Mouse (Mus musculus) neural tube, embryonic 15.5 days (tissue): ENCODE results near the gene Scn3a. TPM values are rescaled to one million over a fixed set of nuclear protein-coding genes. Genes with fewer than 3 reads are reported as not detected.

Experiments used
- ATAC-seq: fragments of 200-750 bp; cut with Nextera tagmentation; 2 replicates; pipeline ENCODE4 v1.8.0; 2017; ENCODE audit warnings: mild to moderate bottlenecking, moderate TSS enrichment, moderate library complexity; ENCODE audit not compliant: low FRiP score
- H3K27ac ChIP-seq: fragments of 300-500 bp; sonication (generic); replicated peaks from 2 replicates; pipeline ENCODE4 v1.5.1; 2015; ENCODE audit warnings: mild to moderate bottlenecking, inconsistent platforms
- H3K27me3 ChIP-seq: fragments of 300-500 bp; sonication (generic); replicated peaks from 2 replicates; pipeline ENCODE4 v1.6.1; 2015; ENCODE audit warnings: inconsistent platforms
- H3K36me3 ChIP-seq: fragments of 300-500 bp; sonication (generic); 2 replicates; pipeline ENCODE4 v1.6.1; 2015; ENCODE audit warnings: inconsistent platforms
- H3K4me1 ChIP-seq: fragments of 300-500 bp; sonication (generic); 2 replicates; pipeline ENCODE4 v1.6.1; 2015; ENCODE audit warnings: inconsistent platforms
- H3K4me2 ChIP-seq: fragments of 300-500 bp; sonication (generic); 2 replicates; pipeline ENCODE4 v1.6.1; 2015; ENCODE audit warnings: inconsistent platforms, mild to moderate bottlenecking, moderate library complexity
- H3K4me3 ChIP-seq: fragments of 300-500 bp; sonication (generic); replicated peaks from 2 replicates; pipeline ENCODE4 v1.5.1; 2015; ENCODE audit warnings: mild to moderate bottlenecking, inconsistent platforms
- H3K9ac ChIP-seq: fragments of 300-500 bp; sonication (generic); replicated peaks from 2 replicates; pipeline ENCODE4 v1.6.1; 2015; ENCODE audit warnings: mild to moderate bottlenecking, inconsistent platforms
- H3K9me3 ChIP-seq: fragments of 300-500 bp; sonication (generic); replicated peaks from 2 replicates; pipeline ENCODE4 v1.6.1; 2016; ENCODE audit warnings: inconsistent platforms
- WGBS: fragments of 180-500 bp; shearing (Covaris S2); methylation state at CpG from one replicate; pipeline ENCODE4 v1.1.7; 2015; ENCODE audit warnings: mixed read lengths; 5-methylcytosine and 5-hydroxymethylcytosine counted together
- polyA plus RNA-seq: library from polyadenylated mRNA; unstranded; fragments of >200 nt; fragmentation: Nextera tagmentation; extraction: Ambion mirVana; gene quantifications from 2 replicates; pipeline ENCODE4 v1.2.1, GENCODE M21; 2015

Gene Scn3a
- polyA plus RNA-seq: 35.2 and 42.8 TPM in 2 replicates

- H3K9ac ChIP-seq: peak within 1 kb of the TSS; percentile 53
- 8% methylated on average over 16 of the region's 16 CpGs for WGBS
- peak; percentile 69 for ATAC-seq
- peak within 1 kb of the TSS; percentile 61 for H3K4me2 ChIP-seq
- H3K27ac ChIP-seq: peak within 1 kb of the TSS; percentile 89
- no peaks in the 10 kb centered on the region for H3K27me3 ChIP-seq
- H3K36me3 ChIP-seq: no peaks in the 10 kb centered on the region
- peaks cover 20% of the 10 kb centered on the region for H3K4me1 ChIP-seq
- H3K9me3 ChIP-seq: no peaks in the 10 kb centered on the region
- H3K4me3 ChIP-seq: peak within 1 kb of the TSS; percentile 49
Observed at GRCm38 (mm10) chr2:65566793-65567787, at the start of gene Scn3a. Gene Scn3a, minus strand, starts transcription at chr2:65567627.

GRCm38 (mm10) chr2:65611887-65612286 is 44.5 kb upstream of the Scn3a start:
- Histone ChIP-seq H3K36me3 (no peaks in the 10 kb centered on the region), H3K27me3 (no peaks in the 10 kb centered on the region), H3K27ac (no peak overlapping the region), H3K4me3 (no peak overlapping the region), H3K9me3 (no peaks in the 10 kb centered on the region), H3K9ac (no peak overlapping the region), H3K4me2 (no peak overlapping the region), H3K4me1 (no peaks in the 10 kb centered on the region)
- 89% methylated on average over 4 of the region's 4 CpGs for WGBS
- ATAC-seq: no peak

- Histone ChIP-seq H3K27ac (no peak overlapping the region), H3K4me3 (no peak overlapping the region), H3K9ac (no peak overlapping the region), H3K9me3 (no peaks in the 10 kb centered on the region), H3K4me2 (no peak overlapping the region), H3K27me3 (no peaks in the 10 kb centered on the region), H3K36me3 (no peaks in the 10 kb centered on the region), H3K4me1 (no peaks in the 10 kb centered on the region)
- ATAC-seq: no peak
Observed at GRCm38 (mm10) chr2:65607813-65608212, 40.4 kb upstream of the Scn3a start.

DNA sequence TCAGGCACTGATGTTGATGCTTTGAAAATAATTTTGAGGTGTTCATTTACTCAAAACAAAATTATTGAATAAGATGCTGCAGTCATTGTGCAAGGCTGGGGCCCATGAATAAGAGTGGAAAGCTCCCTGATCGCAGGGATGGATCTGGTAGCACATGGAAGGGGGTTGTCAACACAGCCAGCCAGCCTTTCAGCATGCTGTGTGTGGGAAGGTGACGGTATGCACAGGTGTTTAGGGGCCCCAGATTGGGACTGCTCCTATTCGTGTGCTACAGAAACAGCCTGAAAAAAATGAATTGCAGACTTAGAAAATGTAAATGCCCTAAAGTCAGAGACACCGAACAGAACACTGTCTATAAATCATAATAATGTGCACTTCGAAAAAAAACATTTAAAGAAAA is 20.3 kb upstream of the Scn3a start:
- no peaks in the 10 kb centered on the region for H3K9me3 ChIP-seq
- no peaks in the 10 kb centered on the region for H3K4me1 ChIP-seq
- 80% methylated on average over 5 of the region's 5 CpGs for WGBS
- no peak for ATAC-seq
- H3K9ac ChIP-seq: no peak overlapping the region
- no peaks in the 10 kb centered on the region for H3K27me3 ChIP-seq
- H3K4me3 ChIP-seq: no peak overlapping the region
- H3K36me3 ChIP-seq: no peaks in the 10 kb centered on the region
- H3K27ac ChIP-seq: no peak overlapping the region
- H3K4me2 ChIP-seq: no peak overlapping the region

DNA sequence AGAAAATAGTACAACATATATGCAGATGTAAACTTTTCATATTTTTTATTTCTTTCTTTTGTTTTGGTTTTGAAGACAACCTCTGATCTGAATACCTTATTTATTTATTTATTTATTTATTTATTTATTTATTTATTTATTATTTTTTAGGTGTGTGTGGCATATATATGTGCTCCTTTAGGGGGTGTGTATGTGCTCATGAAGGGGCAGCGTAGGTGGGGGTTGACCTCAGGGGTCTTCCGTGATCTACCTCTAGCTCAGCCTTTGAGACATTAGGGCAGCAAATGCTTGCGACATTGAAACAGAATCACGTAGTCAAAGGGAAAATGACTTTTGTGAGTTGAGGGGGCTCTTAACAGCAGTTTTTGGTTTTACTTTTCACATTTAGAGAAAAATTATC is 498 bp upstream of the Scn3a start:
- Histone ChIP-seq H3K27me3 (no peaks in the 10 kb centered on the region), H3K27ac (no peak overlapping the region), H3K36me3 (no peaks in the 10 kb centered on the region), H3K4me1 (peaks cover 20% of the 10 kb centered on the region), H3K9ac (no peak overlapping the region), H3K4me3 (no peak overlapping the region), H3K9me3 (no peaks in the 10 kb centered on the region), H3K4me2 (no peak overlapping the region)
- ATAC-seq: peak; percentile 36; the same call in 1 of the 2 replicates
- 84% methylated on average over 4 of the region's 4 CpGs for WGBS

GRCm38 (mm10) chr2:65563898-65564297 is 3.5 kb downstream of the Scn3a start:
- Histone ChIP-seq H3K27ac (no peak overlapping the region), H3K4me1 (peaks cover 20% of the 10 kb centered on the region), H3K36me3 (no peaks in the 10 kb centered on the region), H3K27me3 (no peaks in the 10 kb centered on the region), H3K9me3 (no peaks in the 10 kb centered on the region), H3K4me2 (peak overlapping the region; percentile 61), H3K9ac (peak overlapping the region; percentile 23; the same call in 1 of the 2 replicates), H3K4me3 (peak overlapping the region; percentile 49)
- ATAC-seq: no peak
- 47% methylated on average over 4 of the region's 4 CpGs for WGBS

DNA sequence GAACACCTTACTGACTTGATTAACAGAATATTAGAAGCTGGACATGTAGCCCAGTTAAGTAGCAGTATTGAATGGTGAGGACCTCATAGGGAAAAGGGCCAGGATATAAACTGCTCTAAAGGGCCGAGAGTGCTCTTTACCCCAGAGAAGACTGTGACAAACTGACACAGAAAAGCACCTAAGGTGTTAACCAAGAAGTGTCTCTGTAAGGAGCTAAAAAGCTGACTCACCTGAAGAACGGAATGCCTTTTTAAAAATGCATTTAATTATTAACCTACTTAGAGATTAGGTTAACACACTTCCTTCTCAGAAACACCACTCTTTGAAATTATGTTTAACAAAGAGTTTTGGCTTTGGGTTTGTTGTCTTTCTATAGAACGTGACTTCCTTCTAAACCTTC is 9.7 kb downstream of the Scn3a start:
- H3K4me1 ChIP-seq: peaks cover 7% of the 10 kb centered on the region
- H3K9ac ChIP-seq: no peak overlapping the region
- WGBS: 81% methylated on average over 3 of the region's 3 CpGs
- no peaks in the 10 kb centered on the region for H3K27me3 ChIP-seq
- no peaks in the 10 kb centered on the region for H3K9me3 ChIP-seq
- H3K36me3 ChIP-seq: no peaks in the 10 kb centered on the region
- no peak overlapping the region for H3K4me3 ChIP-seq
- no peak overlapping the region for H3K4me2 ChIP-seq
- ATAC-seq: no peak
- H3K27ac ChIP-seq: no peak overlapping the region

- H3K36me3 ChIP-seq: no peaks in the 10 kb centered on the region
- H3K4me3 ChIP-seq: no peak overlapping the region
- H3K27me3 ChIP-seq: no peaks in the 10 kb centered on the region
- no peak overlapping the region for H3K4me2 ChIP-seq
- no peak overlapping the region for H3K27ac ChIP-seq
- peaks cover 18% of the 10 kb centered on the region for H3K4me1 ChIP-seq
- H3K9me3 ChIP-seq: no peaks in the 10 kb centered on the region
- WGBS: 83% methylated on average over 7 of the region's 7 CpGs
- no peak overlapping the region for H3K9ac ChIP-seq
- no peak for ATAC-seq
Observed at GRCm38 (mm10) chr2:65554662-65555061, 12.8 kb downstream of the Scn3a start.

- H3K4me2 ChIP-seq: no peak overlapping the region
- H3K9me3 ChIP-seq: no peaks in the 10 kb centered on the region
- WGBS: 89% methylated on average over 3 of the region's 3 CpGs
- no peak for ATAC-seq
- no peaks in the 10 kb centered on the region for H3K27me3 ChIP-seq
- no peak overlapping the region for H3K4me3 ChIP-seq
- H3K4me1 ChIP-seq: peaks cover 20% of the 10 kb centered on the region
- H3K27ac ChIP-seq: no peak overlapping the region
- no peaks in the 10 kb centered on the region for H3K36me3 ChIP-seq
- no peak overlapping the region for H3K9ac ChIP-seq
Observed at GRCm38 (mm10) chr2:65553473-65553872, 14.0 kb downstream of the Scn3a start.

DNA sequence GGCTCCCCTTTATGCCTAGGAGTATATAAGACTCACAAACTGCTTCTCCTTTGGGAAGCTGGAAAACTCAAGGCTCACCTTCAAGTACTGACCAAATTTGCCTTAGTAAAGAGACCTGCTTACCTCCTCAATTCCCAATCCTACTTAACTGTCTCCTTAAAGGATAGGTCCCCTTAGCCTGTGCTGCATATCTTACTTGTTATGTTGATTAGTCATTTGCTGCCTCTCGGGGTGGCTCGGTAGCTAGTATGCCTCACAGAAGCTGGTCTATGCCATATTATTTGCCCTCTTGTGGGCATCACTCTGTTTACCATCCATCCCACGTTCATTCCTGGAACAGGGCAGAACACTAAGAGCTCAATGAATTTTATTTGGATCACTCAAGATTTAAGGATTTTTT is 14.7 kb downstream of the Scn3a start:
- no peak overlapping the region for H3K4me3 ChIP-seq
- no peaks in the 10 kb centered on the region for H3K36me3 ChIP-seq
- H3K9ac ChIP-seq: no peak overlapping the region
- H3K4me1 ChIP-seq: peaks cover 20% of the 10 kb centered on the region
- H3K4me2 ChIP-seq: peak overlapping the region; percentile 11; the same call in 1 of the 2 replicates
- 27% methylated on average over 3 of the region's 3 CpGs for WGBS
- ATAC-seq: peak; percentile 10; the same call in 1 of the 2 replicates
- H3K9me3 ChIP-seq: no peaks in the 10 kb centered on the region
- peak overlapping the region; percentile 34; the same call in 1 of the 2 replicates for H3K27ac ChIP-seq
- H3K27me3 ChIP-seq: no peaks in the 10 kb centered on the region

DNA sequence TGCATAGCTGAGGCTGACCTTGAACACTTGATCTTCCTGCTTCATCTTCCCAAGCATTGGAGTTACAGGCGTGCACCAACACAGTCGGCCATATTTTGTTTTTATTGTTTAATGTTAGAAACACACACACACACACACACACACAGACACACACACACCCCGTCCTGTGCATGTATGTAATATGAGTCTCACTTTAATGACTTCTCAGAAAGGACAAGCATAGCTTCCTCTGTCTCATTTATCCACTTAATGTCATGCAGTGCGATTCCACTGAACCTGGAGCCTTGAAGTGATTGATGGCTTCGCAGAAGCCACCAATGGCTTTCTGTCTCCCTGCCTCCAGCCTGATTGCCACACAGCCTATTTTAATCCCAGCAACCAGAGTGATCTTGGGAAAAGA is 15.2 kb downstream of the Scn3a start:
- ATAC-seq: peak; percentile 25; the same call in 1 of the 2 replicates
- H3K9ac ChIP-seq: no peak overlapping the region
- no peaks in the 10 kb centered on the region for H3K36me3 ChIP-seq
- peak overlapping the region; percentile 11; the same call in 1 of the 2 replicates for H3K4me2 ChIP-seq
- 39% methylated on average over 5 of the region's 5 CpGs for WGBS
- peaks cover 24% of the 10 kb centered on the region for H3K4me1 ChIP-seq
- no peak overlapping the region for H3K27ac ChIP-seq
- H3K9me3 ChIP-seq: no peaks in the 10 kb centered on the region
- no peaks in the 10 kb centered on the region for H3K27me3 ChIP-seq
- no peak overlapping the region for H3K4me3 ChIP-seq

DNA sequence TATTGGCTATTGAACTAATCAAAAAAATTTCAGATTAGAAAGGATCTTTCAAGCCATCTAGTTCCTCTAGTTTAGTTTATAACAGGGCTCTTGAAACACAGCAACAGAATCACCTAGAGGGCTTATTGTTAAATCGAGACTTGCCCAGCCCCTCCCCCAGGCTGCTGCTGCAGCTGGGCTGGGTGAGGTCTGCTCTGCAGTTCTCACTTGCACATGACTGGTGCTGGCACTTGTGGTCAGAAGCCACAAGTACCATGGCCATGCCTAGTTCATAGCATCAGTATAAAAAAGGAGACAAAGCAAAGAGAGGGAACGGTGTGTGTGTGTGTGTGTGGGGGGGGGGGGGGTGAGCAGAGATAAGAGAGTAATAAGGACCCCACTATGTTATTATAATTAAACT is 15.7 kb downstream of the Scn3a start:
- H3K9me3 ChIP-seq: no peaks in the 10 kb centered on the region
- H3K9ac ChIP-seq: no peak overlapping the region
- H3K27ac ChIP-seq: no peak overlapping the region
- no peaks in the 10 kb centered on the region for H3K27me3 ChIP-seq
- no peak for ATAC-seq
- no peak overlapping the region for H3K4me3 ChIP-seq
- 33% methylated on average over 2 of the region's 2 CpGs for whole genome bisulfite sequencing
- no peak overlapping the region for H3K4me2 ChIP-seq
- peaks cover 24% of the 10 kb centered on the region for H3K4me1 ChIP-seq
- no peaks in the 10 kb centered on the region for H3K36me3 ChIP-seq
